Mouse (Mus musculus) thymus, postnatal 36 days (tissue): Measurements from ENCODE around the gene Nrbf2.

Experiments used
- DNase-seq, 2 experiments: peaks; one replicate each; pipeline ENCODE4 v3.0.0; 2022; ENCODE audit warnings: mixed read lengths in 2 of 2

The Nrbf2 gene

DNA sequence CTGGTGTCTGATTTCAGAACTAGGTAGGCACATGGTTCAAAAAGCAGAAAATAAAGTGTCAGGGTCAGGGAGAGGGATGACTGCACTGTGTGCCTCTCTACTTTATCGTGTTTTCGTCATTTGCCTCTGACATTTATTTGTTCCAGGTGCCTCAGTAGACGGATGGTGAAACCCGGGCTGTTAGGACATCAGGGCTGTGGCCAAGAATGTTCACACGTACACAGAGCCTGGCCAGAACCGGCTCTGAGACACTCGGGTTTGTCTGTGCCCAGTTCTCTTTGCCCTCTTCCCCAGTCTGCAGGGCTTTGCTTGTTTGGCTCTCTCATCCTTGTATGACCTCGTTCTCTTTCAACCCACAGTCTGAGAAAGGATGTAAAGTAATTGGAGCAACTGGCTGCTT is 6.0 kb upstream of the Nrbf2 start:
- DNase-seq: no peak

DNA sequence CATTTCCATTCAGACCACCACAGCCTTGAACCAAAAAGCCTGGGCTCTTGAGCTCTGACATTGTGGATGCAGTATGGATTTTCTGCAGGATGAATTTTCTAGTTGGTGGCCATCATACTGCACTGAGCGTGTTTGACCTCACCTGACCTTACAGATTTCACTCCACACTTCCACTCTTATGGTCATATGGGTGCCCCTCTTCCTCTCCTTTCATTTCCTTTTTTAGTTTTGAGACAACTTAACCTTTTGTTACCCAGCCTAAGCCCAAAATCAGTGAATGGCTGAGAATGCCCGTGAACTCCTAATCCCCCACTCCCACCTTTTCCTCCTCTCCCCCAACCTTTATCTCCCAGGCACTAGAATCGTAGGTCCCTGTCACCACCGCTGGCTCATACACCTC is 5.5 kb upstream of the Nrbf2 start:
- DNase-seq: no peak

DNA sequence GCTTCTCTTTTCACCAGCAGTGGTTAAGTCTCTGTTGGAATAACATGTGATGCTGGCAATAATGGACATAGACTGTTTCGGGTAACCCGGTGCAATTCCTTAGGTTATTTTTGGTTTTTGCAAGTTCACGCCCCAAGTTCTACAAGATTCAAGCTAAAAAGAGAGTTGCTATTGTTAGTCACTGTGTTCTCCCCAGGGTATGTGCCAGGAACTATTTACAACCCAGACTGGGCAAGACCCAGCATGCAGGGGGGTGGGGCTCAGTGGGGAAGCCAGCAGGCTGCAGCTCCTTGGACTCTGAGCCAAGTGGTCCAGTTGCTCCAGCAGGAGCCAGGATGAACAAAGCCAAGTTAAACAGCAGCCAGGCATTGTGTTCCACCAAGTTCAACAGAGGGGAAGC is 2.8 kb upstream of the Nrbf2 start:
- peak in 1 of 2 experiments; percentile 10 for DNase-seq

DNA sequence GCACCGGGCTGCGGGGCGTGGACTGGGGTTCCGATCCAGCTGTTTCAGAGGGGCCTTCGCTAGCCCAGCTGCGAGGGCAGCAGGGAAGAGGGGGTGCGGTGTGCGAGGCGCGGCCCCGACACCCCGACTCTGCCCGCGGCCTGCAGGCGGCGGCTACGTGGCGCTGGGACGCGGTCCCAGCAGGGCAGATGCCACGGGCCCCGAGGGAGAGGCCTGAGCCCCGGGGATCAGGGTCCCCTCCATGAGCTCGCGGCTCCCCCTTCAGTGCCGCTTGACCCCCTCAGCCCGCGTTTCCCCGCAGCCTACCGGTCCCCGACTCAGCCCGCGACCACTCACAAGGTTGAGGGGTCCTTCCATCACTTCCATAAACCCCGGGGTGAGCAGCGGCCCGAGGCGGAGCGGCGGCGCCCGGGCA is 337 bp downstream of the Nrbf2 start:
- peak in 1 of 2 experiments; percentile 69 for DNase-seq

DNA sequence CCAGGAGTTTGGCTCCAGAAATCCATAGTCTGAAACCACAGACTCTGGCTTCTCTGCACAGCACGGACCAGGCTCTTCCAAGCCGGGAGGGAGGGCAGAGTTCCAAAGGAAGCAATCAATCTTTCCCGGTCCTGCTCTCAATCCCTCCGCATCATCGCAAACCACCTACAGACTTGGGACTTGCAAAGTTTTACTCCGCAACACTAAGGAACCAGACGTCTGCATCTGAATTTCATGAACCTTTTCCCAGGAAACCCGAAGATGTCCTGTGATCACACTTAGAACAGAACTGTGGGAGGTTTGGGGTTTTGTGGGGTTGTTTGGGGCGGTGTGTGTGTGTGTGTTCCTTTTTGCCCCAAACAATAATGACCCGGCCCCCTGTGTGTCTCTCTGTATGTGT is 794 bp downstream of the Nrbf2 start:
- DNase-seq: peak in 1 of 2 experiments; percentile 10

DNA sequence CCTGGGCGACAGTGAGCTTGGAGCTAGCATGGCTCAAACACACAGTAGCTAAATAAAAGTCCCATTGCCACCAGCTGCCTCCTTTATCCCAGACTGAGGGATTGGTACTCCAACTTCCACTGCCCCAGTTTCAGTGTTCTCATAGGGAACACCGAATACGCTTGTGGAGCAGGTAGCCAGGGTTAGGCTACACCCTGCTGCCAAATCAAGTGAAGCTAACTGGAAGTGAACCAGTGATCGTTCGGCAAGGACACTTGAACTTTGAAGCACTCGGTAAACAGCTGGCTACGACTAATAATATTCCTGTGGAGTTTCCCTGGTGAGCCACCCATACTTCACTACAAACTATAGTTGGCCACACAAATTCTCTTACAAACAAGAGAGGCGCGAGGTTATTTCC is 1.6 kb downstream of the Nrbf2 start:
- DNase-seq: no peak

DNA sequence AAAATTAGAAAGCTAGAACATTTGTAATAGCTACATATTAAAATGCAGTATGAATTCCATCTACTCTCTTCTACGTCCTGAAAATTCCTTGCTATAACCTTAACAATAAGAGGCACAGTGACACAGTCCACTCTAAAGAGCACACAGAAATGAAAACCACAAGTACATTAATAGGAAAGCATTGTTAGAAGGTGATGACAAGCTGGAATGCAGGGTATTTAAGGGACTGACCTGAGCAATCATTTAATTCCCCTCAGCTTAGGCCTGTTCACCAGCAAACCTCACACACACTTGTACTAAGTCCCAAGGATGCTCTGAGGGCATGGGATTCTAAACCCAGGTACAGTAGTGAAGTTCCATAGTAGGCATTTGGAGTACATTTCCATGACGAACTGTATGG is 2.6 kb downstream of the Nrbf2 start:
- DNase-seq: no peak

DNA sequence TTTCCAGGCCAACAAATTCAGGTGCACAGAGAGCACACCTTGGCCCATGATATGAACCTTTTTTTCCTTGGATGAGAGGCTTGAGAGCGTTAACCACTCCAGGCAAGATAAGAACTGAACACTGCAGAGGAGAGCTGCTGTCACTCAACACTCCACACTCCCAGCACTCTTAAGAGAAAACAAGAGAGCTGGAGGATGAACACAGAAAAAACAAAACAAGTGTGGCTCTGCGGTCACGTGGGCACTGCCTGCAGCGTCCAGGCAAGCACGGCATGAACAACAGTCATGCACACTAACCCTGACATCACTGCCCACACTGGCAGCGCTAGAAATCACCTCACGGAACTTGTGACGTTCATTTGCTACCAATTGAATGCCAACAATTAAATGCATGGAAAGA is 3.3 kb downstream of the Nrbf2 start:
- DNase-seq: no peak

DNA sequence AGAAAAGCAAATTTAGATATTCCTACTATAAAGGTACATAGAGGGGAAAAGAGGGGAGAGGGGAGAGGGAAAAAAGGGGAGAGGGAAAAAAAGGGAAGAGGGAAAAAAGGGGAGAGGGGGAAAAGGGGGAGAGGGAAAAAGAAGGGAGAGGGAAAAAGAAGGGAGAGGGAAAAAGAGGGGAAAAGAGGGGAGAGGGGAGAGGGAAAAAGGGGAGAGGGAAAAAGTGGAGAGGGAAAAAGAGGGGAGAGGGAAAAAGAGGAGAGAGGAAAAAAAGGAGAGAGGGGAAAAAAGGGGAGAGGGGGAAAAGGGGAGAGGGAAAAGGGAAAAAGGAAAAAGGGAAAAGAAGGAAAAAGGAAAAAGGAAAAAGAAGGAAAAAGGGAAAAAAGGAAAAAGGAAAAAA is 9.2 kb downstream of the Nrbf2 start:
- DNase-seq: no peak

DNA sequence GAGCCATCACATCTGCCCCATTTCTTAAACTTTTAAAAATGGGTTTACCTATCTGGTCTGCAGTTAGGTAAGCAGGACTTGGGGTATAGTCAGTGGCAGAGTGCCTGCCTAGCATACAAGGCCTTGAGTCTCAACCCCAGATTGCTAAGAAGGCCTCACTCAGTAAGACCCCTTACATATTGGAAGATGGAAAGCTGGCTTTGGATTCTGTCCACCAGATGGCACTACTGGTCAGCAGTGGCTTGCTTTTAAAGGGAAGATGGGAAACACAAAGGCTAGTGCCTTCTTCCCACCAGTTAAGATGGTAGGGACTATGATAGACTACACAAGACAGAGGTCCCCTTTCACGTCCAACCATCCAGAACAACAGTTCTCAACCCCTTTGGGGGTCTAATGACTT is 20.3 kb downstream of the Nrbf2 start:
- peak in 1 of 2 experiments; percentile 16 for DNase-seq

DNA sequence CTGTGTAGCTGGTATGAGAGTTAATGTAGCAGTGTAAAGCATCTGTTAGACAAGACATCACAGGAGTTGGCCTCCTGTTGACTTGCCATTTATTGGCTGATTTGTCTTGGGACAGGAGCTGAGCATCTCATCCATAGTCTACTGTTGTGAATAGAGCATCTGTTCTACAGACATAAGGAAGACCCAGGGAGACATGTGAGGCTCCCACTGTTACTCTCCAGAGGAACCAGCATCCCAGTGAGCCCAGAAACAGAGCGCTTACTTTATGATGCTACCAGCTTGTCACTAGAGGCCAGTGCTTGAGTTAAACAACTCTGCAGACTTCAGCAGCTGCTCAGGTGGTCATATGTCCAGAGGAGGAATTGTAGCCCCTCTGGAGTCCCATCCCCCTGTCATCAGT is 32.0 kb downstream of the Nrbf2 start:
- no peak for DNase-seq

DNA sequence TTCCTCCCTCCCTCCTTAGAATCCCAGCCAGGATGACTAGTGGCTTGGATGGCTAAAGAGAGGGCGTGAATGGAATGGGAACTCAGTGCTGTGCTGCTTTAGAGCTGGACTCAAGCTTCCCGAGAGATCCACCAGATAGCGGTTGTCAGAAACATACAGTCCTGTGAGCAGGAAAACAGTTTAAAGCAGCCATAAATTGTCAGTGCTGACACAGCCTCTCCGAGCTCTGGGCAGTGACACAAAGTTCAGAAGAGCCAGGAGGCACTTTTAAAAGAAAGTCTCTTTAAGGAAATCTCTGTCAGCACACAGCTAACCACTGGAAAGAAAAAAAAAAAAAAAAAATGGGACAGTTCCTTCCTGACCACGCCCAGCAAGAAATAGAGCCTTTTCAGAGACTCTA is 32.8 kb downstream of the Nrbf2 start:
- DNase-seq: no peak

DNA sequence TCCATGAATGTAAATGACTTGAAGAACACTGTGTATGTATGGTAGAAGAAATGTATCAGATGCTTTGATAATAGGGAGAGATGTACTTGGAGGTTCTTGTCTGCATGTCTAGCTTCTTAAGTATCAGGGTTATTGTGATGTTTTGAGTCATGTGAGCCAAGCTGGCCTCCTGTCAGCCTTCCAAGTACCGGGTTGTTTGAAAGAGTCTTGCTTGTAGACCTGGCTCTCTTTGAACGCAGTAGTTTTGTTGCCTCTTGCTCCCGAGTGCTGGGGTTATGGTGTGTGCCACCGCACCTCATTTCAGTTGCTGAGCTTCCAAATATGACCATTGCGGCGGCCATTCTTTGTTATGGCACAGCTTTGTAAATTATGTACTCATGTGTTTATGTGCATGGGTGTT is 34.3 kb downstream of the Nrbf2 start:
- DNase-seq: no peak

DNA sequence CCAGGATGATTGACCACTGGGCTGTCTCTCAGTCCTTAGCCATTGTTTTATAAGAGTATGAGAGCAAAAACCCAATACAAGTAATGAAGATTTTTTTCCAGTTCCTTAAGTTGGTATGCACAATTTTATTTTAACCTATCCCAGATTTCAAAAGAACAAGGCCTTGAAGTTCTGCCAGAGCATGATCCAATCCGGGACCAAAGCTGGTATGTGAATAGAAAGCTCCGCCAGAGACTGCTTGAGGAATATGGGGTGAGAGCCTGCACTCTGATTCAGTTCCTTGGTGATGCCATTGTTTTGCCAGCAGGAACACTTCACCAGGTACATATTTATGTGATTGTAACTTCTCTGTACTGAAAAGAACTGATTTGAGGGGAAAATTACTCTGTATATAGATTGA is 35.6 kb downstream of the Nrbf2 start:
- DNase-seq: no peak

DNA sequence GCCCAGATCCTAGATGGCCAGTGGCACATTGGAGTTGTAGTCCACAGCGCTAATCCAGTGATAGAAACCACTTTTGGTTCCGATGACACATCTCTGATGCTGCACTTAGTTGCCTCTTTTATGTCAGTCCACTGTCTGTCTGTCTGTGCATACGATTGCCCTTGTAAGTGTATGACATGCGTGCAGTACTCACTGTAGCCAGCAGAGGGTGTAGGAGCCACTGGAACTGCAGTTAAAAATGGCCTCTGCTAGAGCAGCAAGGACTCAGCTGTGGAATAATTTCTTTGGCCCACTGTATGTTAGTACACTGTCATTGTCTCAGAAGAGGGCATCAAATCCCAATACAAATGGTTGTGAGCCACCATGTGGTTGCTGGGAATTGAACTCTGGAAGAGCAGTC is 38.0 kb downstream of the Nrbf2 start:
- peak; percentile 46 to 54 for DNase-seq

DNA sequence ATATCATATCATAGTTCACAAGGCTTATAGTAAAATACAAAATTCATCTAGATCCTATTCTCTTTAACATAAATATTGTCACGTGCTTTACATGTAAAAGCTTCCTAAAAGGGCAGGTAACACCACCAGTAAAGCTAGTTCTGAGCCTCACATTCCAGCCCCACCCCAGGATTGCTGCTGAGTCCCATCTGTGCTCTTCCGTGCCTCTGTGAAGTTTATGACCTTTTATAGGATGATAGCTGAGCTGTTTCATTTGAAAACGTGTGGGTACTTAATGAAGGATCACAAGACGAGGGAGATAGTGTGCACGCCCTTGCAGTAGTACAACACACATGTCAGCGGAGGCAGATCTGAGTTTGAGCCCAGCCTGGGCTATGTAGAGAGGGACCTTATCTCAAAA is 54.7 kb downstream of the Nrbf2 start:
- no peak for DNase-seq

DNA sequence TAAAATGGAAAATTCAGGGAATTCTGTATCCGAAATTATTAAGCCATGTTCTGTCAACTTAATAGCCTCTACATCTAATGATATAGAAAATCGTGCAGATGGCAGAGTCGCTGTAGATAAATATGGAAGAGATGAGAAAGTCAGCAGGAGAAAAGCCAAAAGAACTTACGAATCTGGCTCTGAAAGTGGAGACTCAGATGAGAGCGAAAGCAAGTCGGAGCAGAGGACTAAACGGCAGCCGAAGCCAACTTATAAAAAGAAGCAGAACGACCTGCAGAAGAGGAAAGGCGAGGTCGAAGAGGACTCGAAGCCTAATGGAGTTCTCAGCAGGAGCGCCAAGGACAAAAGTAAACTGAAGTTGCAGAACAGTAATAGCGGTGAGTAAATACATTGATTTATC is 58.6 kb downstream of the Nrbf2 start:
- DNase-seq: no peak

DNA sequence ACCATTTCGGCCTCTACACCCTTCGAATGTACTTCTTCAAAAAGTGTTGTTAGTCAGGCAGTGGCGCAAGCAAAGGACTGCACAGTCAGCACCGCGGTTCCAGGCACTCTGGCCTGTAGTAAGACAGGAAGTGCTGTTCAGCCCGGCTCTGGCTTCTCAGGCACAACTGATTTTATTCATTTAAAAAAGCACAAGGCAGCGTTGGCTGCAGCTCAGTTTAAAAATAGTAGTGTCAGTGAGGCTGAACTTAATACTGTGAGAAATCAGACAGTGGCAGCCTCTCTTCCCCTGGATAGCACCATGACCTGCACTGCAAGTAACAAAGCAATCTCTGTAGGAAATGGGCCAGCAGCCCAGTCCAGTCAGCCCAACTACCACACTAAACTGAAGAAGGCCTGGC is 59.0 kb downstream of the Nrbf2 start:
- DNase-seq: peak in 1 of 2 experiments; percentile 21

DNA sequence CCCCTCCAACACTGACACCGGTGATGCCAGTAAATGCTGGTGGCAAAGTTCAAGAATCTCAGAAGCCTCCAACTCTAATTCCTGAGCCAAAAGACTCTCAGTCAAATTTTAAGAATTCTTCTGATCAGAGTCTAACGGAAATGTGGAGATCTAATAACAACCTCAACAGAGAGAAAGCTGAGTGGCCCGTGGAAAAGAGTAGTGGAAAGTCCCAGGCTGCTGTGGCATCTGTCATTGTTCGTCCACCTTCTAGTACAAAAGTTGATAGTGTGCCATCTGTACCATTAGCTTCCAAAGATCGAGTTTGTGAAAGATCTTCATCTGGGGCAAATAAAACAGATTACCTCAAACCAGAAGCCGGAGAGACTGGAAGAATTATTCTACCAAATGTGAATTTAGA is 59.6 kb downstream of the Nrbf2 start:
- no peak for DNase-seq

DNA sequence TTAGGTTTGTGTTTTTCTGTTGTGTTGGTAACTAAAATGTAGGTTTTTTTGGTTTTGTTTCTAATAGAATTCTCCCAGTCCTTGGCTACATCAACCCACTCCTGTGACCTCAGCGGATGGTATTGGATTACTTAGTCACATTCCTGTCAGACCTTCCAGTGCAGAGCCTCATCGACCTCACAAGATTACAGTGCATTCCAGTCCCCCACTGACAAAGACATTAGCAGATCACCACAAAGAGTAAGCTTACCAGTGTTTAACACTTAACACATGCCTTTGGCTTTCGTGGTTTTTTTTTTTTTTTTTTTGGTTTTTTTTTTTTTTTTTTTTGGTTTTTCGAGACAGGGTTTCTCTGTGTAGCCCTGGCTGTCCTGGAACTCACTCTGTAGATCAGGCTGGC is 61.2 kb downstream of the Nrbf2 start:
- no peak for DNase-seq

DNA sequence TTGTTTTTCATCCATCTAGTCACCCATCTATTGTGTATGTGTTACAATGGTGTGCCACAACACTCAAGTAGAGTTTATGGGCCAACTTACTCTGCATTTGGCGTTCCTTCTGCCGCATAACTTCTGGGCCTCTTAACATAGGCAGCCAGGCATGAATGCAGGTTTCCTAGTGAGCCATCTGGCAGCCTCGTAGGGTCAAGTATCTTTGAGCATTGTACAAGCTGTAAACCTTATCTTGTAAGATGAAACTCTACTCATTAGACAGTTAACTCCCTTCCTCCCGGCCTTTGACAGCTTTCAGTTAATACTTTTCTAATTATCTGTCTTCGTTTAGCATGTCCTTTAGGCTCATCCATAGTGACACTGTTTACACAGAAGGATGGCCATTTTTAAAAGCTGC is 63.8 kb downstream of the Nrbf2 start:
- DNase-seq: no peak

DNA sequence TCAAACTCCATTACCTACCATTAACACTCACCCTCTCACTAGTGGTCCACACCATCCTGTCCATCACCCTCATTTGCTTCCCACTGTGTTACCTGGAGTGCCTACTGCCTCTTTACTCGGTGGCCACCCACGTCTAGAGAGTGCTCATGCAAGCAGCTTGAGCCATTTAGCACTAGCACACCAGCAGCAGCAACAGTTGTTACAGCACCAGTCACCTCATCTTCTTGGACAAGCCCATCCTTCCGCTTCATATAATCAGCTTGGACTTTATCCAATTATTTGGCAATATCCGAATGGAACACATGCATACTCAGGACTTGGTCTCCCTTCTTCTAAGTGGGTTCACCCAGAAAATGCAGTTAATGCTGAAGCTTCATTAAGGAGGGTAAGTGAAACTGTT is 64.9 kb downstream of the Nrbf2 start:
- no peak for DNase-seq

DNA sequence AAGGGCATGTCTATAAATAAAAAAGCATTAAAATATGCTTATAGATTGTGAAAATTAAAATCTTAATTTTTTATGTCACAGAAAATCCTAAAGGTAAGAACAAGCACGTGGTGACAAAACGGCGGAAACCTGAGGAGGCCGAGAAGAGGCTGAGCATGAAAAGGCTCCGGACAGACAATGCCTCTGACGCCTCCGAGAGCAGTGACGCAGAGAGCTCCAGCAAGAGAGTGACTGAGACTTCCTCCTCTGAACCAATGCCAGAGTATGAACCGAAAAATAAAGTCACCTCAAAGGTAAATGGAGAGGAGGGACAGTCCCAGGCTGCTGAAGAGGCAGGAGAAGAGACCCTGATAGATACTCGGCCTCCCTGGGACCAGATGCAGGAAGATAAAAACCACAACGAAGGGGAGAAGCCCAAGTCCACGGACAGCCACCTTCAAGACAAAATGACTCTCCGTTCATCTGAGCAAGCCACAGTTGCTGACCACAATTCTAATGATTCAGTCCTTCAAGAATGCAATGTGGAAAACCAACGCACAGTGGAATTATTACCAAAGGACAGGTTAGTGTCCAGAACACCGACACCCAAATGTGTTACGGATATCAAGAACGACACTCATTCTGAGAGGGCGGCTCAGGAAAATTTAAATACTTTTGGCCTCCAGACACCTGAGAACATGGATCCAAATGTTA is 66.1 kb downstream of the Nrbf2 start:
- DNase-seq: no peak

DNA sequence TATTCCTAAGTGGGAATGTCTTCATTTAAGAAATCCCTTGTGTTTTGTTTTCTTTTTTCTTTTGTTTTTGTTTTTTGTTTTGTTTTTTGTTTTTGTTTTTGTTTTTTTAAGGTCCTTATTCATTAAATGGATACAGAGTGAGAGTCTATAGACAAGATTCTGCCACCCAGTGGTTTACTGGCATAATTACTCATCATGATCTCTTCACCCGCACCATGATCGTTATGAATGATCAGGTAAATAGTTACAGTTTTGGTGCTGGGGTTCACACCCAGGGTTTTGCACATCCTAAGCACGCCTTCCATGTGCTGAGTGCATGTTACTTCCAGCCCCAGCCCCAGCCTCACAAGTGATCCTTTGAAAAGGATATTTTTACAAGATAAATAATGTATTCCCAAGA is 68.2 kb downstream of the Nrbf2 start:
- DNase-seq: no peak
